Mouse (Mus musculus): Measurements from ENCODE around the gene Six2.

- TF ChIP-seq CTCF (IDR thresholded peaks at IDR 0.05; ENCODE audit: low read depth): no peak
- no peak for TF ChIP-seq EP300 (IDR thresholded peaks at IDR 0.05; ENCODE audit: low read depth)
These were observed 43.3 kb upstream of the Six2 start for GRCm38 (mm10) chr17:85731329-85731728.
